ENCODE assay signal across 13 mouse cellular contexts in the genomic region with DNA sequence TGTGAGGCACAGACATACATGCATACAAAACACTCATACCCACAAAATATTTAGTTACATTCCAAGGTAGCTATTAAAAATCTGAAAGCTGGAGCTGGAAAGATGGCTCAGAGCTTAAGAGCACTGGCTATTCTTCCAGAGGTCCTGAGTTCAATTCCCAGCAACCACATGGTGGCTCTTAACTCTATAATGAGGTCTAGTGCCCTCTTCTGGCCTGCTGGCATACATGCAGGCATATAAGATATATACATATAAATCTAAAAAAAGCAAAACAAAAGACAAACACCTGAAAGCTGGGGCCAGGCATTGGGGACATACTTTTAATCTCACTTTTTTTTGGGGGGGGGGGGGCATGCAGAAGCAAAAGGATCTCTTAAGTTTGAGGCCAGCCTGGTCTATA. TPM values are rescaled to one million over a fixed set of nuclear protein-coding genes. Genes with fewer than 3 reads are reported as not detected.
DNase-seq lines count a peak whose midpoint lies in the region; ATAC-seq and TF ChIP-seq lines count a peak whose summit lies in the region.
"Had no signal": no experiment of that assay in that cellular context is flagged by ENCODE, and none has a peak within 500 bp of the region (broad histone marks: within the 10 kb centered on the region; RNA-seq: fewer than 3 reads in every experiment).

No protein-coding gene starts in this region.

- peak; percentile 12; the same call in 1 of the 2 replicates for TF ChIP-seq CTCF in lung, embryonic 14.5 days (IDR thresholded peaks at IDR 0.05; ENCODE audit: low read depth)

- H3K4me1 ChIP-seq in forebrain, embryonic 14.5 days (ENCODE audit: control insufficient read depth, insufficient read depth, low read length): no peaks in the 10 kb centered on the region
- no peaks in the 10 kb centered on the region for H3K4me1 ChIP-seq in forebrain, embryonic 15.5 days
- H3K4me1 ChIP-seq in lung, embryonic 14.5 days (ENCODE audit: insufficient read depth): no peaks in the 10 kb centered on the region

- H3K27ac ChIP-seq in forebrain, embryonic 14.5 days (ENCODE audit: low read depth, low read length): no peak overlapping the region
- no peak overlapping the region for H3K27ac ChIP-seq in forebrain, embryonic 15.5 days (replicated peaks)
- H3K27ac ChIP-seq in lung, embryonic 14.5 days (ENCODE audit: low read depth): no peak overlapping the region

- DNase-seq in forebrain, embryonic 14.5 days (ENCODE audit: low spot score): peak; percentile 7
- no peak for DNase-seq in lung, embryonic 14.5 days
- no peak for DNase-seq in lung, postnatal 4 days
- DNase-seq in NIH3T3 (ENCODE audit: low read depth): peak; percentile 35
- DNase-seq in retina, embryonic 14.5 days (ENCODE audit: low spot score): peak; percentile 14
- DNase-seq in kidney, postnatal 14 days: no peak
- DNase-seq in thymus, postnatal 4 days: no peak
- DNase-seq: adrenal gland, postnatal 14 days; heart, postnatal 10 days; right cerebral cortex, adult 18-20 months; thymus, postnatal 25 days had no signal

- H3K9ac ChIP-seq in forebrain, embryonic 14.5 days (ENCODE audit: low read length): no peak overlapping the region
- no peak overlapping the region for H3K9ac ChIP-seq in forebrain, embryonic 15.5 days (replicated peaks)
- no peak overlapping the region for H3K9ac ChIP-seq in lung, embryonic 14.5 days

- H3K9me3 ChIP-seq in forebrain, embryonic 14.5 days (replicated peaks; ENCODE audit: control insufficient read depth, low read length): no peaks in the 10 kb centered on the region
- no peaks in the 10 kb centered on the region for H3K9me3 ChIP-seq in forebrain, embryonic 15.5 days
- H3K9me3 ChIP-seq in lung, embryonic 14.5 days (ENCODE audit: low read depth, low read length): no peaks in the 10 kb centered on the region

- H3K4me3 ChIP-seq in forebrain, embryonic 14.5 days (ENCODE audit: low read depth, low read length): no peak overlapping the region
- no peak overlapping the region for H3K4me3 ChIP-seq in forebrain, embryonic 15.5 days
- H3K4me3 ChIP-seq in lung, embryonic 14.5 days (ENCODE audit: low read depth, low read length): no peak overlapping the region

- no peak for ATAC-seq in forebrain, embryonic 14.5 days
- no peak for ATAC-seq in forebrain, embryonic 15.5 days (replicated peaks)
- no peak for ATAC-seq in lung, embryonic 14.5 days (ENCODE audit: insufficient read depth)
- ATAC-seq: intestine, embryonic 16.5 days had no signal

- peaks cover 79% of the 10 kb centered on the region for H3K36me3 ChIP-seq in forebrain, embryonic 14.5 days (ENCODE audit: control insufficient read depth, insufficient read depth, low read length)
- peaks cover 62% of the 10 kb centered on the region for H3K36me3 ChIP-seq in forebrain, embryonic 15.5 days
- H3K36me3 ChIP-seq in lung, embryonic 14.5 days (ENCODE audit: insufficient read depth): peaks cover 77% of the 10 kb centered on the region

- H3K4me2 ChIP-seq in forebrain, embryonic 14.5 days (ENCODE audit: low read length): no peak overlapping the region
- H3K4me2 ChIP-seq in forebrain, embryonic 15.5 days (replicated peaks): no peak overlapping the region
- no peak overlapping the region for H3K4me2 ChIP-seq in lung, embryonic 14.5 days

- no peaks in the 10 kb centered on the region for H3K27me3 ChIP-seq in forebrain, embryonic 14.5 days (replicated peaks; ENCODE audit: control insufficient read depth, insufficient read depth, low read length)
- no peaks in the 10 kb centered on the region for H3K27me3 ChIP-seq in forebrain, embryonic 15.5 days
- H3K27me3 ChIP-seq in lung, embryonic 14.5 days (ENCODE audit: insufficient read depth, low read length): no peaks in the 10 kb centered on the region

RNA-seq across cellular contexts. Expression of a gene that starts 17.0 kb away (rescaled TPM):
- polyA plus RNA-seq in forebrain, embryonic 14.5 days (2014; fragmentation: Nextera tagmentation; extraction: Ambion mirVana): 35.7 and 47.9 TPM in 2 replicates
- polyA plus RNA-seq in forebrain, embryonic 15.5 days (2015; fragmentation: Nextera tagmentation; extraction: Ambion mirVana): 46.8 and 48.3 TPM in 2 replicates
- polyA plus RNA-seq in lung, embryonic 14.5 days (2014; fragmentation: Nextera tagmentation; extraction: Ambion mirVana): 43.4 and 49.5 TPM in 2 replicates

RNA-seq across cellular contexts. Expression of a gene that starts 32.1 kb away (rescaled TPM):
- 9.6 and 11.6 TPM in 2 replicates for polyA plus RNA-seq in forebrain, embryonic 14.5 days (2014; fragmentation: Nextera tagmentation; extraction: Ambion mirVana)
- 15.7 and 18.7 TPM in 2 replicates for polyA plus RNA-seq in forebrain, embryonic 15.5 days (2015; fragmentation: Nextera tagmentation; extraction: Ambion mirVana)
- 7.1 TPM in 2 replicates for polyA plus RNA-seq in lung, embryonic 14.5 days (2014; fragmentation: Nextera tagmentation; extraction: Ambion mirVana)

Comparison
In these comparisons a context has a peak if more than half of its experiments do, and no peak if none do; other contexts are left out.
1. DNase-seq: peak in forebrain, embryonic 14.5 days (single experiment), NIH3T3 (single experiment) and retina, embryonic 14.5 days (single experiment); none in lung, embryonic 14.5 days (single experiment), lung, postnatal 4 days (0 of 2), kidney, postnatal 14 days (single experiment) and thymus, postnatal 4 days (single experiment).